Mouse (Mus musculus): ENCODE data around the gene Vegfa. TPM values are rescaled to one million over a fixed set of nuclear protein-coding genes. Genes with fewer than 3 reads are reported as not detected.
"Not testable (repeated sequence)": the region's sequence is repeated elsewhere in the genome, so short reads cannot be mapped to it uniquely, and the experiment has no call there.

Gene Vegfa
- total RNA-seq, 1 experiment from 2014 or later, result 23.0 TPM

- peak; percentile 51 for ATAC-seq (ENCODE audit: extremely low read depth, insufficient number of reproducible peaks, low FRiP score, poor library complexity, severe bottlenecking)
Observed at GRCm38 (mm10) chr17:46013549-46013948, 18.6 kb downstream of the Vegfa start.

GRCm38 (mm10) chr17:46012211-46012610 is 20.0 kb downstream of the Vegfa start:
- no peak for ATAC-seq (ENCODE audit: extremely low read depth, insufficient number of reproducible peaks, low FRiP score, poor library complexity, severe bottlenecking)

- no peak for ATAC-seq (ENCODE audit: extremely low read depth, insufficient number of reproducible peaks, low FRiP score, poor library complexity, severe bottlenecking)
Observed at GRCm38 (mm10) chr17:46010462-46010861, 21.7 kb downstream of the Vegfa start.

GRCm38 (mm10) chr17:46009182-46009581 is 23.0 kb downstream of the Vegfa start:
- ATAC-seq (ENCODE audit: extremely low read depth, insufficient number of reproducible peaks, low FRiP score, poor library complexity, severe bottlenecking), result no peak

- no peak for ATAC-seq (ENCODE audit: extremely low read depth, insufficient number of reproducible peaks, low FRiP score, poor library complexity, severe bottlenecking)
Observed at GRCm38 (mm10) chr17:46005458-46005857, 26.7 kb downstream of the Vegfa start.

- ATAC-seq (ENCODE audit: extremely low read depth, insufficient number of reproducible peaks, low FRiP score, poor library complexity, severe bottlenecking), result no peak
Observed at GRCm38 (mm10) chr17:46004482-46004881, 27.7 kb downstream of the Vegfa start.

GRCm38 (mm10) chr17:46003717-46004481 is 28.3 kb downstream of the Vegfa start:
- ATAC-seq (ENCODE audit: extremely low read depth, insufficient number of reproducible peaks, low FRiP score, poor library complexity, severe bottlenecking), result no peak

- ATAC-seq (ENCODE audit: extremely low read depth, insufficient number of reproducible peaks, low FRiP score, poor library complexity, severe bottlenecking), result no peak
Observed at GRCm38 (mm10) chr17:45999366-45999940, 32.7 kb downstream of the Vegfa start.

GRCm38 (mm10) chr17:45998363-45998762 is 33.8 kb downstream of the Vegfa start:
- no peak for ATAC-seq (ENCODE audit: extremely low read depth, insufficient number of reproducible peaks, low FRiP score, poor library complexity, severe bottlenecking)

- ATAC-seq (ENCODE audit: extremely low read depth, insufficient number of reproducible peaks, low FRiP score, poor library complexity, severe bottlenecking), result no peak
Observed at GRCm38 (mm10) chr17:45996921-45997444, 35.2 kb downstream of the Vegfa start.

GRCm38 (mm10) chr17:45994281-45994817 is 37.8 kb downstream of the Vegfa start:
- no peak for ATAC-seq (ENCODE audit: extremely low read depth, insufficient number of reproducible peaks, low FRiP score, poor library complexity, severe bottlenecking)

GRCm38 (mm10) chr17:45986915-45987314 is 45.3 kb downstream of the Vegfa start:
- ATAC-seq (ENCODE audit: extremely low read depth, insufficient number of reproducible peaks, low FRiP score, poor library complexity, severe bottlenecking), result no peak

- ATAC-seq (ENCODE audit: extremely low read depth, insufficient number of reproducible peaks, low FRiP score, poor library complexity, severe bottlenecking), result no peak
Observed at GRCm38 (mm10) chr17:45986374-45986773, 45.8 kb downstream of the Vegfa start.

GRCm38 (mm10) chr17:45983185-45983584 is 49.0 kb downstream of the Vegfa start:
- ATAC-seq (ENCODE audit: extremely low read depth, insufficient number of reproducible peaks, low FRiP score, poor library complexity, severe bottlenecking), result not testable (repeated sequence)

- no peak for ATAC-seq (ENCODE audit: extremely low read depth, insufficient number of reproducible peaks, low FRiP score, poor library complexity, severe bottlenecking)
Observed at GRCm38 (mm10) chr17:45981841-45982240, 50.3 kb downstream of the Vegfa start.

- ATAC-seq (ENCODE audit: extremely low read depth, insufficient number of reproducible peaks, low FRiP score, poor library complexity, severe bottlenecking), result no peak
Observed at GRCm38 (mm10) chr17:45979025-45979805, 53.0 kb downstream of the Vegfa start.

GRCm38 (mm10) chr17:45974461-45974860 is 57.7 kb downstream of the Vegfa start:
- no peak for ATAC-seq (ENCODE audit: extremely low read depth, insufficient number of reproducible peaks, low FRiP score, poor library complexity, severe bottlenecking)

- ATAC-seq (ENCODE audit: extremely low read depth, insufficient number of reproducible peaks, low FRiP score, poor library complexity, severe bottlenecking), result no peak
Observed at GRCm38 (mm10) chr17:45973214-45973613, 59.0 kb downstream of the Vegfa start.

- no peak for ATAC-seq (ENCODE audit: extremely low read depth, insufficient number of reproducible peaks, low FRiP score, poor library complexity, severe bottlenecking)
Observed at GRCm38 (mm10) chr17:45972405-45972804, 59.8 kb downstream of the Vegfa start.

Measured in neutrophil, adult 5-6 weeks (primary cell).